Mouse (Mus musculus) liver, embryonic 12.5 days (tissue): ENCODE measurements around the gene Scube1. TPM values are rescaled to one million over a fixed set of nuclear protein-coding genes. Genes with fewer than 3 reads are reported as not detected.

ENCODE experiments used
- ATAC-seq: fragments of 200-750 bp; cut with Nextera tagmentation; 2 replicates; pipeline ENCODE4 v1.8.0; 2017; ENCODE audit warnings: moderate number of reproducible peaks, mild to moderate bottlenecking, moderate library complexity
- H3K27ac ChIP-seq: fragments of 300-500 bp; sonication (generic); 2 replicates; pipeline ENCODE4 v1.5.1; 2016; ENCODE audit warnings: mild to moderate bottlenecking
- H3K27me3 ChIP-seq: fragments of 300-500 bp; sonication (generic); replicated peaks from 2 replicates; pipeline ENCODE4 v1.6.1; 2016; ENCODE audit warnings: mild to moderate bottlenecking, moderate library complexity
- H3K36me3 ChIP-seq: fragments of 300-500 bp; sonication (generic); 2 replicates; pipeline ENCODE4 v1.6.1; 2016; ENCODE audit warnings: mild to moderate bottlenecking, moderate library complexity
- H3K4me1 ChIP-seq: fragments of 300-500 bp; sonication (generic); 2 replicates; pipeline ENCODE4 v1.6.1; 2016
- H3K4me2 ChIP-seq: fragments of 300-500 bp; sonication (generic); 2 replicates; pipeline ENCODE4 v1.6.1; 2016; ENCODE audit warnings: mild to moderate bottlenecking, moderate library complexity
- H3K4me3 ChIP-seq: fragments of 300-500 bp; sonication (generic); 2 replicates; pipeline ENCODE4 v1.5.1; 2016; ENCODE audit warnings: mild to moderate bottlenecking, moderate library complexity
- H3K9ac ChIP-seq: fragments of 300-500 bp; sonication (generic); 2 replicates; pipeline ENCODE4 v1.6.1; 2016; ENCODE audit warnings: mild to moderate bottlenecking, moderate library complexity
- H3K9me3 ChIP-seq: fragments of 300-500 bp; sonication (generic); replicated peaks from 2 replicates; pipeline ENCODE4 v1.6.1; 2016; ENCODE audit warnings: mild to moderate bottlenecking, moderate library complexity
- WGBS: fragments of 180-500 bp; shearing (Covaris S2); methylation state at CpG from one replicate; pipeline ENCODE4 v1.1.7; 2016; ENCODE audit not compliant: insufficient replicate concordance; 5-methylcytosine and 5-hydroxymethylcytosine counted together
- polyA plus RNA-seq: library from polyadenylated mRNA; unstranded; fragments of >200 nt; fragmentation: Nextera tagmentation; extraction: Ambion mirVana; gene quantifications from 2 replicates; pipeline ENCODE4 v1.2.1, GENCODE M21; 2016

Gene Scube1
- polyA plus RNA-seq, 1 experiment from 2014 or later: 0.50 TPM

DNA sequence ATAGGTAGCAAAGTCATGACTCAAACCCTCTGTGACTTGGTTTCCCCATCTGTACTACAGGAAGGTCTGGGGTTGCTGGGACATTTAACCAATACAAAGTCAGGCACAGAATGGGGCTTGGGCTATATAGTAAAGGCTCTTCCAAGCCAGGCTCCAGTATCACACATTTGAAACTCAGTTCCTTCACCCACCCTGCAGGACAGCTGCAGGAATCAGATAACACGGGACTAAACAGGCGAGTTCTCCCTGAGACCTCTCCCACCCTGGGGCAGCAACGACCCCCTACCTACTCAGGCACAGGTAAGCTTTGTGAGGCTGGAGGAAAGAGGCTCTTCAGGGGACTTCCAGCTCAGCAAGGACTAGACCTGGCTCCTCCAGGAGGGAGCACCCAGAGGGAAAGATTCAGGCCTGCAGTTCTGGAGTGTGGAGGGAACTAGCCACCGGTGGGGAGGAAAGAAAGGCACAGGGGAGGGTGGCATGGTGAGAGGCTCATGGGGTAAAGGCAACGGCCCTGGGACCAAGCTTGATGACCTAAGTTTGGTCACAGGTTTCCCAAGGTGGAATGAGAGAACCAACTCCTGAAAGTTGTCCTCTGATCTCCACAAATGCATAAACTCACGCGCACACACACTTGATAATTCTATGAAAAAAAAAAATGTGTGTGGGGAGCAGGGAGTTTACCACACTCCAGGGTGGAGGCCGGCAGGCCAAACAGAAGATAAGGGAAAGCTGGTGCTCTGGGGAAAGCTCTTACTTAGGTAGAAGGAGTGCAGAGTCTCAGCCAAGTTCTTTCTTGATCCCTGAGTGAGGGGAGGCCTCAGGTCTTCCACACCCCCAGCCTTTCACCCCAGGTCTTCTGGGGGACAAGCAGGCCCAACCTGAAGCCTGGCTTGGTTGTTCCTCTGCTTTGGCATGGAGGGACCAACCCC, 132.3 kb downstream of the Scube1 start:
- Histone ChIP-seq H3K4me1 (peaks cover 61% of the 10 kb centered on the region), H3K36me3 (peaks cover 43% of the 10 kb centered on the region), H3K27me3 (no peaks in the 10 kb centered on the region), H3K9ac (peak overlapping the region; percentile 96), H3K9me3 (no peaks in the 10 kb centered on the region), H3K4me2 (peak overlapping the region; percentile 96), H3K4me3 (peak overlapping the region; percentile 95), H3K27ac (peak overlapping the region; percentile 100)
- peak; percentile 76 for ATAC-seq
- 18% methylated on average over 8 of the region's 8 CpGs for WGBS

- peak overlapping the region; percentile 100 for H3K27ac ChIP-seq
- no peak for ATAC-seq
- peaks cover 2% of the 10 kb centered on the region; the same call in 1 of the 2 replicates for H3K9me3 ChIP-seq
- peak overlapping the region; percentile 96 for H3K4me2 ChIP-seq
- H3K36me3 ChIP-seq: peaks cover 51% of the 10 kb centered on the region
- 49% methylated on average over 6 of the region's 6 CpGs for WGBS
- no peaks in the 10 kb centered on the region for H3K27me3 ChIP-seq
- peak overlapping the region; percentile 96 for H3K9ac ChIP-seq
- H3K4me1 ChIP-seq: peaks cover 61% of the 10 kb centered on the region
- H3K4me3 ChIP-seq: peak overlapping the region; percentile 95
Observed at GRCm38 (mm10) chr15:83591758-83592157, 133.1 kb downstream of the Scube1 start.

GRCm38 (mm10) chr15:83590841-83591240, 134.0 kb downstream of the Scube1 start:
- Histone ChIP-seq H3K27ac (peak overlapping the region; percentile 100), H3K9me3 (peaks cover 12% of the 10 kb centered on the region), H3K4me3 (0 out of 2 replicates have a peak overlapping the region, but pooled peaks have one; percentile 2), H3K9ac (peak overlapping the region; percentile 96), H3K4me2 (peak overlapping the region; percentile 96), H3K27me3 (no peaks in the 10 kb centered on the region), H3K4me1 (peaks cover 52% of the 10 kb centered on the region), H3K36me3 (peaks cover 60% of the 10 kb centered on the region)
- WGBS: 84% methylated on average over 4 of the region's 4 CpGs
- ATAC-seq: no peak

- no peak overlapping the region for H3K4me3 ChIP-seq
- H3K4me1 ChIP-seq: peaks cover 23% of the 10 kb centered on the region
- H3K27ac ChIP-seq: peak overlapping the region; percentile 68
- H3K36me3 ChIP-seq: peaks cover 100% of the 10 kb centered on the region
- no peak overlapping the region for H3K9ac ChIP-seq
- no peak overlapping the region for H3K4me2 ChIP-seq
- ATAC-seq: no peak
- 85% methylated on average over 6 of the region's 6 CpGs for WGBS
- peaks cover 13% of the 10 kb centered on the region for H3K9me3 ChIP-seq
- H3K27me3 ChIP-seq: no peaks in the 10 kb centered on the region
Observed at GRCm38 (mm10) chr15:83584741-83585220, 140.0 kb downstream of the Scube1 start.

GRCm38 (mm10) chr15:83583419-83584156, 141.2 kb downstream of the Scube1 start:
- peak overlapping the region; percentile 68; the same call in 1 of the 2 replicates for H3K27ac ChIP-seq
- 64% methylated on average over 8 of the region's 8 CpGs for whole genome bisulfite sequencing
- peak; percentile 84 for ATAC-seq

DNA sequence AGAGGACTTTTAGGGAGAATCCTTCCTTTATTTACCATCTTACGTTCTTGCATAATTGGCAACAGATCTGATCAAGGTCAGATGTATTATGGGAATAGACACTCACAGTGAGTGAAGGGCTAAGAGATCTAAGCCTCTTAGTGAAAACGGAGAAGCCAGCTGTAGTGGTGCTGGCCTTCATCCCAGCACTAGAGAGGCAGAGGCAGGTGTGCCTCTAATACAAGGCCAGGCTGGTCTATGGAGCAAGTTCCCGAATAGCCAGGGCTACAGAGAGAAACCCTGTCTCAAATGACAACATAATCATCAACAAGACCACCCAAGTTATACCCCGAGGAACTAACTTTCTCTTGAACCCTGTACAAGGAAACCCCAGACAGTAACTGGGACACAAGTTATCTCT, 141.9 kb downstream of the Scube1 start:
- Histone ChIP-seq H3K4me1 (peaks cover 21% of the 10 kb centered on the region), H3K4me2 (no peak overlapping the region), H3K27me3 (no peaks in the 10 kb centered on the region), H3K4me3 (no peak overlapping the region), H3K9me3 (peaks cover 13% of the 10 kb centered on the region), H3K9ac (no peak overlapping the region), H3K36me3 (peaks cover 100% of the 10 kb centered on the region), H3K27ac (0 out of 2 replicates have a peak overlapping the region, but pooled peaks have one; percentile 68)
- 84% methylated on average over 4 of the region's 4 CpGs for WGBS
- no peak for ATAC-seq

More at GRCm38 (mm10) chr15:83583419-83584156, 141.2 kb downstream of the Scube1 start:
- Histone ChIP-seq H3K9me3 (peaks cover 13% of the 10 kb centered on the region), H3K4me1 (peaks cover 21% of the 10 kb centered on the region), H3K36me3 (peaks cover 100% of the 10 kb centered on the region), H3K4me2 (peak overlapping the region; percentile 56), H3K4me3 (peak overlapping the region; percentile 2; the same call in 1 of the 2 replicates), H3K27me3 (no peaks in the 10 kb centered on the region), H3K9ac (peak overlapping the region; percentile 54)

GRCm38 (mm10) chr15:83576651-83577050, 148.2 kb downstream of the Scube1 start:
- WGBS: 86% methylated on average over 9 of the region's 9 CpGs
- Histone ChIP-seq H3K27ac (no peak overlapping the region), H3K9ac (no peak overlapping the region), H3K36me3 (peaks cover 95% of the 10 kb centered on the region), H3K27me3 (no peaks in the 10 kb centered on the region), H3K4me3 (no peak overlapping the region), H3K9me3 (no peaks in the 10 kb centered on the region), H3K4me2 (no peak overlapping the region), H3K4me1 (0 out of 2 replicates have a peak, but pooled peaks cover 3% of the 10 kb centered on the region)
- ATAC-seq: no peak

- Histone ChIP-seq H3K9me3 (no peaks in the 10 kb centered on the region), H3K4me1 (0 out of 2 replicates have a peak, but pooled peaks cover 4% of the 10 kb centered on the region), H3K4me3 (no peak overlapping the region), H3K36me3 (peaks cover 90% of the 10 kb centered on the region), H3K4me2 (no peak overlapping the region), H3K27me3 (no peaks in the 10 kb centered on the region), H3K9ac (no peak overlapping the region), H3K27ac (peak overlapping the region; percentile 8; the same call in 1 of the 2 replicates)
- ATAC-seq: no peak
- WGBS: 90% methylated on average over 8 of the region's 8 CpGs
Observed at GRCm38 (mm10) chr15:83575543-83575942, 149.3 kb downstream of the Scube1 start.

- Histone ChIP-seq H3K9ac (no peak overlapping the region), H3K27me3 (no peaks in the 10 kb centered on the region), H3K36me3 (peaks cover 83% of the 10 kb centered on the region), H3K4me2 (no peak overlapping the region), H3K4me1 (peaks cover 10% of the 10 kb centered on the region), H3K4me3 (no peak overlapping the region), H3K9me3 (no peaks in the 10 kb centered on the region), H3K27ac (peak overlapping the region; percentile 50)
- WGBS: 74% methylated on average over 6 of the region's 6 CpGs
- ATAC-seq: no peak
Observed at GRCm38 (mm10) chr15:83574731-83575351, 150.0 kb downstream of the Scube1 start.

- Histone ChIP-seq H3K27me3 (no peaks in the 10 kb centered on the region), H3K27ac (no peak overlapping the region), H3K9ac (no peak overlapping the region), H3K4me1 (peaks cover 20% of the 10 kb centered on the region), H3K4me2 (no peak overlapping the region), H3K36me3 (peaks cover 70% of the 10 kb centered on the region), H3K9me3 (no peaks in the 10 kb centered on the region), H3K4me3 (no peak overlapping the region)
- no peak for ATAC-seq
- WGBS: 90% methylated on average over 12 of the region's 12 CpGs
Observed at GRCm38 (mm10) chr15:83573606-83574005, 151.2 kb downstream of the Scube1 start.

DNA sequence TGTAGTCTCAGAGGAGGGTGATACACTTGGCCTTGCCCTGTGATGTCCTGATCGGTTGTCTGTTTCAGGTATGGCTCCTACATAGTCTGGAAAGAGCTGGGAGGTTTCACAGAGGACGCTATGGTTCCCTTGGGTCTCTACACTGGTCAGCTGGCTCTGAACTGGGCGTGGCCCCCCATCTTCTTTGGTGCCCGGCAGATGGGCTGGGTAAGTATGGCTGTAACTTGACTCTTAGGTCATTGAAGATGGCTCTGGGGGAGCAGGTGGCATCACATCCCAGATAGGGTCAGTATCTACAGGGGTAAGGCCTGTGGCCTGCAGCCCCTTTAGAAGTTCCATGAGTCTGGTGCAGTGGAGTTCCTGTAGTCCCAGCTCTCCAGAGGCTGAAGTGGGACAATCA, 152.7 kb downstream of the Scube1 start:
- Histone ChIP-seq H3K4me3 (no peak overlapping the region), H3K4me2 (no peak overlapping the region), H3K9ac (no peak overlapping the region), H3K4me1 (peaks cover 35% of the 10 kb centered on the region), H3K36me3 (peaks cover 56% of the 10 kb centered on the region), H3K9me3 (no peaks in the 10 kb centered on the region), H3K27ac (no peak overlapping the region), H3K27me3 (no peaks in the 10 kb centered on the region)
- 75% methylated on average over 4 of the region's 4 CpGs for WGBS
- ATAC-seq: no peak
